Mouse (Mus musculus) myocyte (in vitro differentiated cells): ENCODE measurements around the gene Ifi211.
"Not testable (repeated sequence)": the region's sequence is repeated elsewhere in the genome, so short reads cannot be mapped to it uniquely, and the experiment has no call there.

ENCODE experiments used
- CEBPB ChIP-seq: IDR thresholded peaks from 2 replicates; pipeline ENCODE4 v1.6.1; 2011; ENCODE audit warnings: mild to moderate bottlenecking, moderate library complexity; ENCODE audit not compliant: poor library complexity, insufficient read depth, severe bottlenecking
- E2F4 ChIP-seq: IDR thresholded peaks from one replicate; pipeline ENCODE4 v1.6.1; 2011; ENCODE audit warnings: mild to moderate bottlenecking, control low read depth, moderate library complexity; ENCODE audit not compliant: insufficient read depth
- MAX ChIP-seq: IDR thresholded peaks from one replicate; pipeline ENCODE4 v1.6.1; 2011; ENCODE audit warnings: low read depth, mild to moderate bottlenecking, control low read depth
- MYOD1 ChIP-seq, 3 experiments: IDR thresholded peaks; one replicate each; pipeline ENCODE4 v1.6.1; 2011; ENCODE audit warnings: control low read depth in 2 of 3, low read depth in 2 of 3, mild to moderate bottlenecking in 2 of 3, moderate library complexity in 1 of 3; ENCODE audit not compliant: insufficient read length in 2 of 3, control insufficient read depth in 1 of 3
- POLR2A ChIP-seq: IDR thresholded peaks from one replicate; pipeline ENCODE4 v1.6.1; 2011; ENCODE audit warnings: low read depth, mild to moderate bottlenecking, control low read depth, moderate library complexity; ENCODE audit not compliant: insufficient read length
- POLR2AphosphoS2 ChIP-seq: IDR thresholded peaks from one replicate; pipeline ENCODE4 v1.6.1; 2011; ENCODE audit warnings: low read depth, control low read depth; ENCODE audit not compliant: insufficient read length
- REST ChIP-seq: IDR thresholded peaks from one replicate; pipeline ENCODE4 v1.6.1; 2011; ENCODE audit warnings: mild to moderate bottlenecking, control low read depth, moderate library complexity; ENCODE audit not compliant: insufficient read depth, insufficient read length
- SRF ChIP-seq: IDR thresholded peaks from one replicate; pipeline ENCODE4 v1.6.1; 2011; ENCODE audit warnings: low read depth; ENCODE audit not compliant: control insufficient read depth, insufficient read length
- TCF12 ChIP-seq: IDR thresholded peaks from one replicate; pipeline ENCODE4 v1.6.1; 2011; ENCODE audit warnings: mild to moderate bottlenecking, control low read depth; ENCODE audit not compliant: poor library complexity, insufficient read depth, severe bottlenecking
- USF1 ChIP-seq: IDR thresholded peaks from one replicate; pipeline ENCODE4 v1.6.1; 2011; ENCODE audit warnings: low read depth, mild to moderate bottlenecking, control low read depth, moderate library complexity

GRCm38 (mm10) chr1:173913256-173913791 lies 478 bp upstream of the Ifi211 start:
- TF ChIP-seq POLR2A; CEBPB; SRF; TCF12; MAX; USF1; POLR2AphosphoS2; E2F4; REST; MYOD1 (IDR thresholded peaks at IDR 0.05; ENCODE audit: control insufficient read depth in 1 of 3, insufficient read length in 2 of 3, low read depth in 2 of 3): not testable (repeated sequence)
